Mouse (Mus musculus) forebrain, embryonic 11.5 days (tissue): ENCODE results near the gene Fam169b. TPM values are rescaled to one million over a fixed set of nuclear protein-coding genes. Genes with fewer than 3 reads are reported as not detected.
A peak's percentile ranks its signal among the peaks of the same experiment; 100 is the strongest.

Experiments
- ATAC-seq: fragments of 200-750 bp; cut with Nextera tagmentation; replicated peaks from 2 replicates; pipeline ENCODE4 v1.8.0; 2017; ENCODE audit warnings: moderate TSS enrichment; ENCODE audit not compliant: low FRiP score
- DNase-seq: peaks from one replicate; pipeline ENCODE4 v3.0.0-alpha.2; 2017; ENCODE audit warnings: low spot score
- H3K27ac ChIP-seq: fragments of 300-500 bp; sonication (generic); 2 replicates; pipeline ENCODE4 v1.5.1; 2014; ENCODE audit warnings: low read depth, low read length
- H3K27me3 ChIP-seq: fragments of 300-500 bp; sonication (generic); 2 replicates; pipeline ENCODE4 v1.6.1; 2014; ENCODE audit warnings: mild to moderate bottlenecking, low read length, mixed read lengths; ENCODE audit not compliant: control insufficient read depth, insufficient read depth
- H3K36me3 ChIP-seq: fragments of 300-500 bp; sonication (generic); 2 replicates; pipeline ENCODE4 v1.6.1; 2014; ENCODE audit warnings: mild to moderate bottlenecking, low read length, moderate library complexity, mixed read lengths; ENCODE audit not compliant: control insufficient read depth, insufficient read depth
- H3K4me1 ChIP-seq: fragments of 300-500 bp; sonication (generic); replicated peaks from 2 replicates; pipeline ENCODE4 v1.6.1; 2014; ENCODE audit warnings: low read length, mixed read lengths; ENCODE audit not compliant: control insufficient read depth, insufficient read depth
- H3K4me2 ChIP-seq: fragments of 300-500 bp; sonication (generic); 2 replicates; pipeline ENCODE4 v1.6.1; 2014; ENCODE audit warnings: low read depth, mild to moderate bottlenecking, low read length, moderate library complexity, mixed read lengths; ENCODE audit not compliant: severe bottlenecking
- H3K4me3 ChIP-seq: fragments of 300-500 bp; sonication (generic); 2 replicates; pipeline ENCODE4 v1.5.1; 2014; ENCODE audit warnings: low read depth, low read length
- H3K9ac ChIP-seq: fragments of 300-500 bp; sonication (generic); 2 replicates; pipeline ENCODE4 v1.6.1; 2014; ENCODE audit warnings: low read length
- H3K9me3 ChIP-seq: fragments of 300-500 bp; sonication (generic); 2 replicates; pipeline ENCODE4 v1.6.1; 2016; ENCODE audit warnings: low read length, mixed read lengths; ENCODE audit not compliant: control insufficient read depth
- WGBS: fragments of 180-500 bp; shearing (Covaris S2); extraction: QIAGEN DNeasy Blood & Tissue Kit; methylation state at CpG from one replicate; pipeline ENCODE4 v1.1.7; 2014; 5-methylcytosine and 5-hydroxymethylcytosine counted together
- polyA plus RNA-seq: library from polyadenylated mRNA; unstranded; fragments of >200 nt; fragmentation: Nextera tagmentation; extraction: Ambion mirVana; gene quantifications from 2 replicates; pipeline ENCODE4 v1.2.1, GENCODE M21; 2014

Gene Fam169b
- polyA plus RNA-seq, 1 experiment from 2014 or later = 0.39 TPM

DNA sequence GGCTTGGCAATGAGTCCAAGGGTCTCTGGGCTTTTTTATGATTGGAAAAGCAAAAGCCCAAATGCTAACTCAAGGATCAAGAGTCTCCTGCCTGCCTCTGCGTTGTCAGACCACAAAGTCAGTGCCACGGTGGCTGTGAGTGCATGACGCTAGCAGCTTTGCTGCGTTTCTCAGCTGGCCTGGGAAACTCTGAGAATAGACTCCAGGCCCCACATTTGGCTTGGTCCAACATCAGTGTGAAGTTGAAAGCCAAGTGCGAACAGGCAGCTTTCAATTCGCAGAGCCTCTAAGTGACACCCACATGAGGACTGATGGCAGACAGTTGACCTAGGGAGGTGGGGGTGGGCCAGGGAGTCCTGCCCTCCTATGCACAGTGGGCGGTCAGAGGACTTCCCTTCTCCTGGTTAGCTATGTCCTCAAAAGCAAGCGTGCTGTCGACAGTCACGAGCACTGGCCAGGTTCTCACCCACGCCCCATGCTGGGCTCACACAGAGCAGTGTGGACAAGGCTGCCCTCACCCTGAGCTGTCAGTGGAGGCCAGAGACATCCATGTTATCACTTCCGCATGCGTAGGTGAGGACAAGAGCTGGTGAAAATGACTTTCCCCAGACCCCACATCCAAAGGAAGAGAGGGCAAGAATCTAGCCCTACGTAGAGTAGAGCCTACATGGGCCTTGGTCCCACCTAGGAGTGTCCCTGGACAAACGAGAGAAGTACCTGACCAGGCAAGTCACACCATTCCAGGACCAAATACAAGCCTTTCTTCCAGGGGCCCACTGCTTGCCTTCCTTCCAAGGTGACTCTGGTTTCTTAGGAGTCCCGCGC lies 15.1 kb upstream of the Fam169b start:
- H3K27me3 ChIP-seq = no peaks in the 10 kb centered on the region
- H3K4me1 ChIP-seq = no peaks in the 10 kb centered on the region
- no peak overlapping the region for H3K9ac ChIP-seq
- ATAC-seq = no peak
- H3K4me3 ChIP-seq = no peak overlapping the region
- no peaks in the 10 kb centered on the region for H3K36me3 ChIP-seq
- WGBS = 83% methylated on average over 17 of the region's 17 CpGs
- no peak overlapping the region for H3K4me2 ChIP-seq
- no peak for DNase-seq
- H3K27ac ChIP-seq = no peak overlapping the region
- no peaks in the 10 kb centered on the region; the same call in 1 of the 2 replicates for H3K9me3 ChIP-seq

DNA sequence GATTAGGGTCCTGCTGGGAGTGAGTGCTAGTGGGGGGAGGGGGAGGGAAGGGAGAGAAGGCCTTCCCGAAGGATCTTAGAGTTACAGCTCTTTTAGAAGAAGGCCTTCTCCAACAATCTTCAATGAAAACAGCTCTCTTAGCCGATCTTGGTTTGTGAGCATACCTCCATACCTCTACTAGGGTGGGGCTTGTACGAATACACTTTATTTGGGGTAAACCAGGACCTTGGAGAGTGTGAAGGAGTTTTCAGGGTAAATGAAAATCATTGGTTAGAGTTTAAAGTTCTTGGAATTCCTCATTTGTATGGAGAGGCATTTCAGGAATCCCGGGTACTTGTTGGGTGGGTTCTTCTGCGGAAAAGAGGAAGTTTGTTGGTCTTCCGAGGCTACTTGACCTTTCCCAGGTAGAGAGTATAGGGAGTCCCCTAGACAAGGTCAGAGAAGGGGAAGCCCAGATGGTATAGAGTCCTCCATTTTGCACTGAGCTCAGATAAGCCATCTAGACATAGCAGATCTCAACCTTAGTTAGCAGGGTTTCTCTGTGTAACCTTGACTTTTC lies 14.0 kb upstream of the Fam169b start:
- no peaks in the 10 kb centered on the region; the same call in 1 of the 2 replicates for H3K9me3 ChIP-seq
- no peak overlapping the region for H3K27ac ChIP-seq
- H3K4me2 ChIP-seq = no peak overlapping the region
- DNase-seq (no peak), ATAC-seq (no peak)
- 83% methylated on average over 6 of the region's 6 CpGs for WGBS
- H3K4me1 ChIP-seq = peaks cover 8% of the 10 kb centered on the region; the same call in 1 of the 2 replicates
- H3K9ac ChIP-seq = no peak overlapping the region
- no peaks in the 10 kb centered on the region for H3K36me3 ChIP-seq
- peaks cover 3% of the 10 kb centered on the region; the same call in 1 of the 2 replicates for H3K27me3 ChIP-seq
- H3K4me3 ChIP-seq = no peak overlapping the region

DNA sequence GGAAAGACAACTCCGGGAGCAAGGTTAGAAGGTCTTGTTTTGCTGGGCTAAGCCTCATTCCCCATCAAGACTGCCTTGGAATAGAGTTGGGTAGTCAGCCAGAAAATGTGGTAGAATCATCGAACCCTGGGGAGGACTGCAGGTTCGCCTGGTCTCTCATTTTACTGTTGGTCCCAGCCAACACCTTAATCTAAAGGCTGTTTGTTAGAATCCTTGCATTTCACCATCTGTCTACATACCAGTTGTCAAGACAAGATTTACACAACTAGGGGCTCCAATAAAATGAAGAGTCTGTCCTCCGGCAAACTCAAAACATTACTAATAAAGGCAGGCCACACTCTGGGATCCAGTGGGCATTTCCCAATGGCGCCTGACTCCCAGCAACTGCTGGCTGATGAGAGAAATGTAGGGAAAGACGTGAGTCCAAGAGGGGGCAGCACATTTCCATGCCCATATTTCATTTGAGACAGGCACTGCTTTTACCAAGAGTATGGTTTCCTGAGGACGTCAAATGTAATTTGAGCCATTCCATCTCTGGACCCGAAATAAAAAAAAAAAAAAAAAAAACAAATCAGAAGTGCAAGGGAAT lies 10.9 kb upstream of the Fam169b start:
- H3K9me3 ChIP-seq = no peaks in the 10 kb centered on the region; the same call in 1 of the 2 replicates
- no peak for DNase-seq

DNA sequence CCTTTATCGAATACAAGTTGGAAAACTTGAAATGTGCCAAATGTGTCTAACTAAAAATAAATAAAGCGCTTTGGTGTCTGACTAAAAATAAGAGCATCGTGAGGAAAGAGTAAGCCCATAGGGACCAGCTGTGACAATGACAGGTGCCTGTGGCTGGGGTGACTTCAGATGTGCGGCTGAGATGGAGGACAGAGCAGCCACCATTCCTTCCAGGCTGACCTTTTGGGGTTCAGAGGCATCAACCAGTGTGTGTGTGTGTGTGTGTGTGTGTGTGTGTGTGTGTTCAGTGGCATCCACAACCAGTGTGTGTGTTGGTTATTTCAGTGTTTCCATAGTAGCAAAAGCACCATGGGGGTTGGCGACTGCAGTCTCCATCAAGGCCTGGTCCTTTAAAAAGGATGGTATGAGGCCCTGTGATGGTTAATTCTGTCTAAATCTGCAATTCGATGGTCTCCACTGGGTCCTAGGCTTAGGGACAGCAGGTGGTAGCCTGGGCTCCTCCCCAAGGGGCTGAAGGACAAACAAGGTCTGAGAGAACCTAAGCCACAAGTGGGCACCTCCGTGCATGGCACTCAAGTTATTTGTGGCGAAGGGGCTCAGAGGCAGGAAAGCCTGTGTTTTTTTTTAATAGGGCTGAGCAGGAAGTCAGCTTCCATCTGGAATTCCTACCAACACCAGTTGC lies 10.2 kb upstream of the Fam169b start:
- Histone ChIP-seq H3K4me3 (peak overlapping the region; percentile 25; the same call in 1 of the 2 replicates), H3K9ac (no peak overlapping the region), H3K27me3 (peaks cover 3% of the 10 kb centered on the region; the same call in 1 of the 2 replicates), H3K36me3 (no peaks in the 10 kb centered on the region), H3K9me3 (no peaks in the 10 kb centered on the region; the same call in 1 of the 2 replicates), H3K4me1 (peaks cover 9% of the 10 kb centered on the region; the same call in 1 of the 2 replicates), H3K27ac (no peak overlapping the region), H3K4me2 (peak overlapping the region; percentile 53)
- DNase-seq = no peak
- WGBS = 54% methylated on average over 8 of the region's 8 CpGs
- no peak for ATAC-seq

More for the DNA sequence above, 10.9 kb upstream of the Fam169b start:
- H3K27me3 ChIP-seq = peaks cover 3% of the 10 kb centered on the region; the same call in 1 of the 2 replicates
- no peak overlapping the region for H3K9ac ChIP-seq
- H3K27ac ChIP-seq = no peak overlapping the region
- no peaks in the 10 kb centered on the region for H3K36me3 ChIP-seq
- H3K4me2 ChIP-seq = no peak overlapping the region
- no peak for ATAC-seq
- 74% methylated on average over 8 of the region's 8 CpGs for WGBS
- peaks cover 9% of the 10 kb centered on the region; the same call in 1 of the 2 replicates for H3K4me1 ChIP-seq
- H3K4me3 ChIP-seq = no peak overlapping the region

DNA sequence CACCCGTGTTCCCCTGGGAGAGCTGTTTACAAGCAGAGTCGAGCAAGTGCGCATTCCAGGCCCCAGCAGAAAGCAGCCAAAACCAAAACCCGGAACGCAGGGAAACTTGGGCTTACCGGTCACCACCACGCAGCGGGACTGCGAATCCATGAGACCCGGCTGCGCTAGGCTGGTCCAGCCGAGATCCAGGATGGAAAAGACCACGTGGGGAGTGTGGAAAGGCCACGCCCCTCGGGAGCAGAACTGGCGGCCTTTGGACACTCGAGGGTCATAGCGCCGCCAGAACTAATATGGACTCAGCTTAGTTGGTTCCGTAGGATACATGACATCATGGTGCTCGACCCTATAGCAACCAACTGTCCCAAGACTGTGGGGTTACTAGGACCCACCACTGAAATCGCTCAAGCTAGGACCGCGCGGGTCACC lies 9.6 kb upstream of the Fam169b start, which contains the start of gene Pgpep1l:
Gene Pgpep1l, minus strand, starts transcription at position 206 of the 426 bp plus-strand sequence.
- Histone ChIP-seq H3K9ac (peak within 1 kb of the TSS; percentile 29; the same call in 1 of the 2 replicates), H3K27me3 (peaks cover 3% of the 10 kb centered on the region; the same call in 1 of the 2 replicates), H3K36me3 (no peaks in the 10 kb centered on the region), H3K27ac (no peak within 1 kb of the TSS), H3K9me3 (no peaks in the 10 kb centered on the region; the same call in 1 of the 2 replicates), H3K4me1 (peaks cover 9% of the 10 kb centered on the region; the same call in 1 of the 2 replicates), H3K4me3 (peak within 1 kb of the TSS; percentile 25), H3K4me2 (peak within 1 kb of the TSS; percentile 53)
- DNase-seq = no peak
- no peak; the same call in 1 of the 2 replicates for ATAC-seq
- 7% methylated on average over 25 of the region's 25 CpGs for WGBS

DNA sequence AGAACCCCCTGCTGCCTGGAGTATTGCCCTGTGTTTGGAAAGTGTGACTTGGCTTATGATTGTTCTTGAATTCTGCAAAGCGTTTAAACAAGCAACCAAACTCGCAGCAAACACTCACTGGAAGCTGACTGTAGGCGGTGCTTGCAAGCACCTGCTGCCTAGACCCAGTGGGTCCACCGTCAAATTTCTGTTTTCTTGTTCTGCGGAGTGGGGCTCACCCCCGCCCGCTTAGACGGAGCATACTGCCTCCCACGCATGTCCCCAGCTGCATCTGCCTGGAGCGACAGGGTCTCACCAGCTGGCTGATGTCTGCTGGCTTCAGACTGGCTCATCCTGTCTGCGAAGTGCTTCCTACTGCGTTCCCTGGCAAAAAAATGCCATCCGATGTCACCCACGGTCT lies 9.1 kb upstream of the Fam169b start:
- 23% methylated on average over 14 of the region's 14 CpGs for WGBS
- peaks cover 9% of the 10 kb centered on the region; the same call in 1 of the 2 replicates for H3K4me1 ChIP-seq
- no peak overlapping the region; the same call in 1 of the 2 replicates for H3K4me3 ChIP-seq
- ATAC-seq (no peak), DNase-seq (peak; percentile 56)
- no peaks in the 10 kb centered on the region; the same call in 1 of the 2 replicates for H3K9me3 ChIP-seq
- no peak overlapping the region for H3K27ac ChIP-seq
- H3K4me2 ChIP-seq = peak overlapping the region; percentile 53; the same call in 1 of the 2 replicates
- no peaks in the 10 kb centered on the region for H3K36me3 ChIP-seq
- H3K27me3 ChIP-seq = peaks cover 3% of the 10 kb centered on the region; the same call in 1 of the 2 replicates
- no peak overlapping the region for H3K9ac ChIP-seq

DNA sequence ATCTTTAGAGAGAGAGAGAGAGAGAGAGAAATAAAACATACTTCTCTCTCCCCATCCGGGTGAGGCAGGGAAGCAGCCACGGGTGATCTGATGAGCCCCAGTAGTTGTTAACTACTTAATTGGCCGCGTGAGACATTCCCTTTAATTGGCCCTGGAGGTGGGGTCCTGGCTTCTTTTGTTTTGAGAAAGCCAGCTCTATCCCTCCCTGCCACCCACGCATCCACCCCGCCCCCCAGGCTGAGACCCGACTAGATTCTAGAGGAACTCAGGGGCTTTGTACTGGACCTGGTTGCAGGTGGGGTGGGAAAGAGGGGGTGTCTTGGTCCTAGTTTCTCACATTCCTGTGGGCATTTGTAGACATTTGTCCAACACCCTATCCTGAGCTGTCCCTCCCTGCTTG lies 8.2 kb upstream of the Fam169b start:
- Histone ChIP-seq H3K9ac (no peak overlapping the region), H3K27ac (no peak overlapping the region), H3K36me3 (no peaks in the 10 kb centered on the region), H3K27me3 (peaks cover 3% of the 10 kb centered on the region; the same call in 1 of the 2 replicates), H3K9me3 (no peaks in the 10 kb centered on the region; the same call in 1 of the 2 replicates), H3K4me3 (no peak overlapping the region), H3K4me2 (no peak overlapping the region), H3K4me1 (peaks cover 9% of the 10 kb centered on the region; the same call in 1 of the 2 replicates)
- DNase-seq (peak; percentile 61), ATAC-seq (no peak; the same call in 1 of the 2 replicates)
- WGBS = 19% methylated on average over 7 of the region's 7 CpGs

DNA sequence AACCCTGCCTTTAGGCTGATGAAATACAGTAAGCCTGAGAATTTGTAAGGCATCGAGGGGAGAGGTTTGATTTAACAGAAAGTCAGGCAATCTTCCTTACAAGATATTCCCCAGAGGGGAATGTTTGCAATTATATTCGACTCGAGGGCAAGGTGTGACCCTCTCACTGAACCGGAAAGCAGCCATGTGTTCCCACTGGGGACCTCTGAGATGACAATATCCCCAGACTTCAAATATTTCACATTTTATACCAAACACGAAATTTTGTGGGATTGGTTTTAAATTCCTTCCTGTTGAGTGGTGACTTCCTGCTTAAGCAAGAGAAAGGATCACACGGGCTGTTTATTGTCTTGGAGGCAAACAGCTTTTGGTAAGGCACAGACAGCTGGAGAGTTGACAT lies 6.9 kb upstream of the Fam169b start:
- 56% methylated on average over 6 of the region's 6 CpGs for WGBS
- no peak overlapping the region for H3K9ac ChIP-seq
- H3K27me3 ChIP-seq = peaks cover 3% of the 10 kb centered on the region; the same call in 1 of the 2 replicates
- ATAC-seq (no peak), DNase-seq (no peak)
- no peaks in the 10 kb centered on the region for H3K9me3 ChIP-seq
- H3K4me1 ChIP-seq = peaks cover 9% of the 10 kb centered on the region; the same call in 1 of the 2 replicates
- H3K27ac ChIP-seq = no peak overlapping the region
- H3K4me3 ChIP-seq = no peak overlapping the region
- no peak overlapping the region for H3K4me2 ChIP-seq
- no peaks in the 10 kb centered on the region for H3K36me3 ChIP-seq
